Mouse (Mus musculus): ENCODE measurements at regions not wholly inside any gene's neighbourhood (a gene's known extent, or its start where the extent isn't known, plus 50 kb on each side); places are given as distances from the start of the nearest gene placed in this dataset.

- Histone ChIP-seq H3K4me1 (ENCODE audit: control insufficient read depth, insufficient read depth, insufficient read length) (no peaks in the 10 kb centered on the region), H3K27me3 (ENCODE audit: control insufficient read depth, insufficient read depth, low read length) (no peaks in the 10 kb centered on the region), H3K27ac (ENCODE audit: insufficient read depth, low read length) (no peak overlapping the region), H3K4me3 (ENCODE audit: extremely low read depth, insufficient read depth, insufficient read length) (no peak overlapping the region), H3K36me3 (ENCODE audit: control insufficient read depth, insufficient read depth, low read length) (no peaks in the 10 kb centered on the region)
- DNase-seq (ENCODE audit: low read depth in 1 of 2, low spot score in 2 of 2) = no peak
- TF ChIP-seq CTCF (IDR thresholded peaks at IDR 0.05; ENCODE audit: extremely low read depth, insufficient read depth, insufficient read length, insufficient replicate concordance) = no peak
- no peak for TF ChIP-seq POLR2A (IDR thresholded peaks at IDR 0.05; ENCODE audit: low read depth, low read length)
- WGBS = 30% methylated on average over 4 of the region's 4 CpGs
Measured at GRCm38 (mm10) chr10:16438414-16438813, 1284.6 kb upstream of the Cited2 start.

- no peaks in the 10 kb centered on the region for H3K4me1 ChIP-seq (ENCODE audit: control insufficient read depth, insufficient read depth, insufficient read length)
- WGBS = 50% methylated on average over 3 of the region's 3 CpGs
- no peaks in the 10 kb centered on the region for H3K27me3 ChIP-seq (ENCODE audit: control insufficient read depth, insufficient read depth, low read length)
- no peak overlapping the region for H3K4me3 ChIP-seq (ENCODE audit: extremely low read depth, insufficient read depth, insufficient read length)
- H3K36me3 ChIP-seq (ENCODE audit: control insufficient read depth, insufficient read depth, low read length) = no peaks in the 10 kb centered on the region
- H3K27ac ChIP-seq (ENCODE audit: insufficient read depth, low read length) = no peak overlapping the region
- TF ChIP-seq CTCF (IDR thresholded peaks at IDR 0.05; ENCODE audit: extremely low read depth, insufficient read depth, insufficient read length, insufficient replicate concordance) = no peak
- no peak for TF ChIP-seq POLR2A (IDR thresholded peaks at IDR 0.05; ENCODE audit: low read depth, low read length)
- no peak for DNase-seq (ENCODE audit: low read depth in 1 of 2, low spot score in 2 of 2)
Measured at GRCm38 (mm10) chr10:16440932-16441640, 1281.9 kb upstream of the Cited2 start.

GRCm38 (mm10) chr10:16441661-16442072 is 1281.4 kb upstream of the Cited2 start:
- Histone ChIP-seq H3K4me1 (ENCODE audit: control insufficient read depth, insufficient read depth, insufficient read length) (no peaks in the 10 kb centered on the region), H3K27ac (ENCODE audit: insufficient read depth, low read length) (no peak overlapping the region), H3K27me3 (ENCODE audit: control insufficient read depth, insufficient read depth, low read length) (no peaks in the 10 kb centered on the region), H3K36me3 (ENCODE audit: control insufficient read depth, insufficient read depth, low read length) (no peaks in the 10 kb centered on the region), H3K4me3 (ENCODE audit: extremely low read depth, insufficient read depth, insufficient read length) (no peak overlapping the region)
- no peak for DNase-seq (ENCODE audit: low read depth in 1 of 2, low spot score in 2 of 2)
- TF ChIP-seq POLR2A (IDR thresholded peaks at IDR 0.05; ENCODE audit: low read depth, low read length) (no peak), CTCF (IDR thresholded peaks at IDR 0.05; ENCODE audit: extremely low read depth, insufficient read depth, insufficient read length, insufficient replicate concordance) (no peak)
- 65% methylated on average over 2 of the region's 2 CpGs for WGBS

- Histone ChIP-seq H3K36me3 (ENCODE audit: control insufficient read depth, insufficient read depth, low read length) (no peaks in the 10 kb centered on the region), H3K27ac (ENCODE audit: insufficient read depth, low read length) (no peak overlapping the region)
- no peak for TF ChIP-seq POLR2A (IDR thresholded peaks at IDR 0.05; ENCODE audit: low read depth, low read length)
- no peak for TF ChIP-seq CTCF (IDR thresholded peaks at IDR 0.05; ENCODE audit: extremely low read depth, insufficient read depth, insufficient read length, insufficient replicate concordance)
Measured at GRCm38 (mm10) chr10:16443901-16444300, 1279.1 kb upstream of the Cited2 start.

GRCm38 (mm10) chr10:16467935-16468334 is 1255.1 kb upstream of the Cited2 start:
- no peak for TF ChIP-seq CTCF (IDR thresholded peaks at IDR 0.05; ENCODE audit: extremely low read depth, insufficient read depth, insufficient read length, insufficient replicate concordance)
- Histone ChIP-seq H3K4me3 (ENCODE audit: extremely low read depth, insufficient read depth, insufficient read length) (no peak overlapping the region), H3K4me1 (ENCODE audit: control insufficient read depth, insufficient read depth, insufficient read length) (no peaks in the 10 kb centered on the region), H3K36me3 (ENCODE audit: control insufficient read depth, insufficient read depth, low read length) (no peaks in the 10 kb centered on the region), H3K27ac (ENCODE audit: insufficient read depth, low read length) (no peak overlapping the region), H3K27me3 (ENCODE audit: control insufficient read depth, insufficient read depth, low read length) (no peaks in the 10 kb centered on the region)
- no peak for DNase-seq (ENCODE audit: low read depth in 1 of 2, low spot score in 2 of 2)
- 87% methylated on average over 3 of the region's 3 CpGs for WGBS

More at GRCm38 (mm10) chr10:16443901-16444300, 1279.1 kb upstream of the Cited2 start:
- Histone ChIP-seq H3K4me3 (ENCODE audit: extremely low read depth, insufficient read depth, insufficient read length) (no peak overlapping the region), H3K4me1 (ENCODE audit: control insufficient read depth, insufficient read depth, insufficient read length) (no peaks in the 10 kb centered on the region), H3K27me3 (ENCODE audit: control insufficient read depth, insufficient read depth, low read length) (no peaks in the 10 kb centered on the region)
- DNase-seq (ENCODE audit: low read depth in 1 of 2, low spot score in 2 of 2) = no peak

GRCm38 (mm10) chr10:16469711-16470110 is 1253.3 kb upstream of the Cited2 start:
- TF ChIP-seq CTCF (IDR thresholded peaks at IDR 0.05; ENCODE audit: extremely low read depth, insufficient read depth, insufficient read length, insufficient replicate concordance) = no peak
- no peak for TF ChIP-seq POLR2A (IDR thresholded peaks at IDR 0.05; ENCODE audit: low read depth, low read length)
- no peaks in the 10 kb centered on the region for H3K27me3 ChIP-seq (ENCODE audit: control insufficient read depth, insufficient read depth, low read length)
- WGBS = 60% methylated on average over 1 of the region's 1 CpGs
- no peak overlapping the region for H3K4me3 ChIP-seq (ENCODE audit: extremely low read depth, insufficient read depth, insufficient read length)
- no peak for DNase-seq (ENCODE audit: low read depth in 1 of 2, low spot score in 2 of 2)
- no peak overlapping the region for H3K27ac ChIP-seq (ENCODE audit: insufficient read depth, low read length)
- no peaks in the 10 kb centered on the region for H3K36me3 ChIP-seq (ENCODE audit: control insufficient read depth, insufficient read depth, low read length)
- H3K4me1 ChIP-seq (ENCODE audit: control insufficient read depth, insufficient read depth, insufficient read length) = no peaks in the 10 kb centered on the region

GRCm38 (mm10) chr10:16473952-16474521 is 1249.0 kb upstream of the Cited2 start:
- 82% methylated on average over 1 of the region's 1 CpGs for WGBS
- no peaks in the 10 kb centered on the region for H3K36me3 ChIP-seq (ENCODE audit: control insufficient read depth, insufficient read depth, low read length)
- H3K27me3 ChIP-seq (ENCODE audit: control insufficient read depth, insufficient read depth, low read length) = no peaks in the 10 kb centered on the region
- H3K4me1 ChIP-seq (ENCODE audit: control insufficient read depth, insufficient read depth, insufficient read length) = no peaks in the 10 kb centered on the region
- no peak for DNase-seq (ENCODE audit: low read depth in 1 of 2, low spot score in 2 of 2)
- H3K4me3 ChIP-seq (ENCODE audit: extremely low read depth, insufficient read depth, insufficient read length) = no peak overlapping the region
- TF ChIP-seq CTCF (IDR thresholded peaks at IDR 0.05; ENCODE audit: extremely low read depth, insufficient read depth, insufficient read length, insufficient replicate concordance) = no peak
- TF ChIP-seq POLR2A (IDR thresholded peaks at IDR 0.05; ENCODE audit: low read depth, low read length) = no peak
- H3K27ac ChIP-seq (ENCODE audit: insufficient read depth, low read length) = no peak overlapping the region

Measured in spleen, adult 2 months (tissue).